Mouse (Mus musculus) forebrain, postnatal 0 days (tissue): Measurements from ENCODE around the gene Heatr5b. TPM values are rescaled to one million over a fixed set of nuclear protein-coding genes. Genes with fewer than 3 reads are reported as not detected.
A peak's percentile ranks its signal among the peaks of the same experiment; 100 is the strongest.

Experiments used
- ATAC-seq: fragments of 200-750 bp; cut with Nextera tagmentation; 2 replicates; pipeline ENCODE4 v1.8.0; 2017; ENCODE audit warnings: mild to moderate bottlenecking, moderate library complexity
- DNase-seq: peaks from one replicate; pipeline ENCODE4 v3.0.0-alpha.2; 2015
- H3K27ac ChIP-seq: fragments of 300-500 bp; sonication (generic); 2 replicates; pipeline ENCODE4 v1.5.1; 2014; ENCODE audit warnings: low read depth, mild to moderate bottlenecking, antibody characterized with exemption, low read length, moderate library complexity, mixed read lengths
- H3K27me3 ChIP-seq: fragments of 300-500 bp; sonication (generic); 2 replicates; pipeline ENCODE4 v1.6.1; 2014; ENCODE audit warnings: mild to moderate bottlenecking, low read length, mixed read lengths; ENCODE audit not compliant: insufficient read depth
- H3K36me3 ChIP-seq: fragments of 300-500 bp; sonication (generic); 2 replicates; pipeline ENCODE4 v1.6.1; 2014; ENCODE audit warnings: mild to moderate bottlenecking, moderate library complexity; ENCODE audit not compliant: insufficient read depth
- H3K4me1 ChIP-seq: fragments of 300-500 bp; sonication (generic); 2 replicates; pipeline ENCODE4 v1.6.1; 2014; ENCODE audit warnings: antibody characterized with exemption; ENCODE audit not compliant: insufficient read depth
- H3K4me2 ChIP-seq: fragments of 300-500 bp; sonication (generic); 2 replicates; pipeline ENCODE4 v1.6.1; 2014; ENCODE audit warnings: low read depth, mild to moderate bottlenecking, moderate library complexity
- H3K4me3 ChIP-seq: fragments of 300-500 bp; sonication (generic); 2 replicates; pipeline ENCODE4 v1.5.1; 2014; ENCODE audit warnings: low read depth, low read length, mixed read lengths
- H3K9ac ChIP-seq: fragments of 300-500 bp; sonication (generic); 2 replicates; pipeline ENCODE4 v1.6.1; 2014; ENCODE audit warnings: mild to moderate bottlenecking
- H3K9me3 ChIP-seq: fragments of 300-500 bp; sonication (generic); 2 replicates; pipeline ENCODE4 v1.6.1; 2016; ENCODE audit warnings: low read length
- CTCF ChIP-seq: sonication (generic); IDR thresholded peaks from 2 replicates; pipeline ENCODE4 v1.5.1; 2016; ENCODE audit warnings: antibody characterized with exemption, control low read depth, low read depth
- WGBS: fragments of 180-500 bp; shearing (Covaris S2); extraction: QIAGEN DNeasy Blood & Tissue Kit; methylation state at CpG from one replicate; pipeline ENCODE4 v1.1.7; 2014; 5-methylcytosine and 5-hydroxymethylcytosine counted together
- polyA plus RNA-seq: library from polyadenylated mRNA; unstranded; fragments of >200 nt; fragmentation: Nextera tagmentation; extraction: Ambion mirVana; gene quantifications from 2 replicates; pipeline ENCODE4 v1.2.1, GENCODE M21; 2015
- total RNA-seq: library from RNA; depleted of rRNA; stranded (reverse); fragments of >200 nt; gene quantifications from 2 replicates; pipeline ENCODE4 v1.2.3, GENCODE M21; 2014; rRNA removed

Heatr5b gene
- total RNA-seq (34.7 and 49.6 TPM in 2 replicates), polyA plus RNA-seq (8.7 and 10.4 TPM in 2 replicates)

- Histone ChIP-seq H3K27ac (peak within 1 kb of the TSS; percentile 74), H3K36me3 (peaks cover 34% of the 10 kb centered on the region), H3K4me1 (0 out of 2 replicates have a peak, but pooled peaks cover 8% of the 10 kb centered on the region), H3K9me3 (no peaks in the 10 kb centered on the region), H3K4me2 (peak within 1 kb of the TSS; percentile 82), H3K4me3 (peak within 1 kb of the TSS; percentile 70), H3K27me3 (no peaks in the 10 kb centered on the region), H3K9ac (peak within 1 kb of the TSS; percentile 70)
- peak; percentile 99 for DNase-seq
- peak; percentile 96 for ATAC-seq
- TF ChIP-seq CTCF = no peak
- WGBS = under 1% methylated on average over 81 of the region's 81 CpGs
Observed at GRCm38 (mm10) chr17:78834856-78835835, at the start of gene Heatr5b, which contains the start of gene Gpatch11. TSS of gene Heatr5b (minus strand) at chr17:78835364. TSS of gene Gpatch11 (plus strand) at chr17:78835567.

- TF ChIP-seq CTCF = no peak
- H3K36me3 ChIP-seq = no peaks in the 10 kb centered on the region
- DNase-seq (no peak), ATAC-seq (no peak)
- no peak overlapping the region for H3K9ac ChIP-seq
- no peak overlapping the region for H3K27ac ChIP-seq
- no peak overlapping the region for H3K4me2 ChIP-seq
- H3K27me3 ChIP-seq = no peaks in the 10 kb centered on the region
- 85% methylated on average over 4 of the region's 4 CpGs for WGBS
- 0 out of 2 replicates have a peak, but pooled peaks cover 3% of the 10 kb centered on the region for H3K4me1 ChIP-seq
- H3K4me3 ChIP-seq = no peak overlapping the region
- H3K9me3 ChIP-seq = no peaks in the 10 kb centered on the region
Observed at GRCm38 (mm10) chr17:78883291-78883690, 48.1 kb upstream of the Heatr5b start.

- ATAC-seq (peak; percentile 91), DNase-seq (peak; percentile 23)
- Histone ChIP-seq H3K4me2 (peak within 1 kb of the TSS; percentile 66), H3K4me1 (0 out of 2 replicates have a peak, but pooled peaks cover 3% of the 10 kb centered on the region), H3K9ac (peak within 1 kb of the TSS; percentile 25), H3K36me3 (no peaks in the 10 kb centered on the region), H3K27ac (peak within 1 kb of the TSS; percentile 16; the same call in 1 of the 2 replicates), H3K27me3 (no peaks in the 10 kb centered on the region), H3K9me3 (no peaks in the 10 kb centered on the region), H3K4me3 (peak within 1 kb of the TSS; percentile 41)
- no peak for TF ChIP-seq CTCF
- WGBS = 2% methylated on average over 28 of the region's 28 CpGs
Observed at GRCm38 (mm10) chr17:78882401-78883112, 47.4 kb upstream of the Heatr5b start, which contains the start of gene Eif2ak2. TSS of gene Eif2ak2 (minus strand) at chr17:78882573.

- no peak for TF ChIP-seq CTCF
- Histone ChIP-seq H3K27ac (peak overlapping the region; percentile 16; the same call in 1 of the 2 replicates), H3K4me3 (peak overlapping the region; percentile 41), H3K36me3 (no peaks in the 10 kb centered on the region), H3K27me3 (no peaks in the 10 kb centered on the region), H3K9me3 (no peaks in the 10 kb centered on the region), H3K9ac (peak overlapping the region; percentile 25; the same call in 1 of the 2 replicates), H3K4me2 (peak overlapping the region; percentile 66), H3K4me1 (0 out of 2 replicates have a peak, but pooled peaks cover 3% of the 10 kb centered on the region)
- peak; percentile 64 for ATAC-seq
- peak; percentile 9 for DNase-seq
- 15% methylated on average over 6 of the region's 7 CpGs for WGBS
Observed at GRCm38 (mm10) chr17:78881878-78882304, 46.7 kb upstream of the Heatr5b start.

GRCm38 (mm10) chr17:78873886-78874285 lies 38.7 kb upstream of the Heatr5b start:
- TF ChIP-seq CTCF = no peak
- ATAC-seq (no peak), DNase-seq (no peak)
- no peaks in the 10 kb centered on the region for H3K36me3 ChIP-seq
- no peaks in the 10 kb centered on the region for H3K27me3 ChIP-seq
- 85% methylated on average over 6 of the region's 6 CpGs for WGBS
- H3K9ac ChIP-seq = no peak overlapping the region
- no peak overlapping the region for H3K4me3 ChIP-seq
- no peak overlapping the region for H3K27ac ChIP-seq
- no peaks in the 10 kb centered on the region for H3K4me1 ChIP-seq
- no peaks in the 10 kb centered on the region for H3K9me3 ChIP-seq
- H3K4me2 ChIP-seq = no peak overlapping the region

GRCm38 (mm10) chr17:78856243-78856642 lies 21.1 kb upstream of the Heatr5b start:
- no peak overlapping the region for H3K27ac ChIP-seq
- no peak overlapping the region for H3K9ac ChIP-seq
- WGBS = 89% methylated on average over 10 of the region's 10 CpGs
- H3K4me2 ChIP-seq = no peak overlapping the region
- no peaks in the 10 kb centered on the region for H3K36me3 ChIP-seq
- no peaks in the 10 kb centered on the region for H3K27me3 ChIP-seq
- no peaks in the 10 kb centered on the region for H3K4me1 ChIP-seq
- TF ChIP-seq CTCF = no peak
- DNase-seq = no peak
- H3K9me3 ChIP-seq = no peaks in the 10 kb centered on the region
- no peak overlapping the region for H3K4me3 ChIP-seq
- ATAC-seq = no peak
